9 mouse cellular contexts compared by ENCODE assay signal in genomic region chr9:96394910-96395690, GRCm38 (mm10). TPM values are rescaled to one million over a fixed set of nuclear protein-coding genes. Genes with fewer than 3 reads are reported as not detected.
A peak's percentile ranks its signal among the peaks of the same experiment; 100 is the strongest.
DNase-seq lines count a peak whose midpoint lies in the region; ATAC-seq lines count a peak whose summit lies in the region.
"Had no signal": no experiment of that assay in that cellular context is flagged by ENCODE, and none has a peak within 500 bp of the region (broad histone marks: within the 10 kb centered on the region; RNA-seq: fewer than 3 reads in every experiment).

No protein-coding gene starts in this region.

- H3K9me3 ChIP-seq in forebrain, embryonic 14.5 days (replicated peaks; ENCODE audit: control insufficient read depth, low read length), result no peaks in the 10 kb centered on the region

- H3K27ac ChIP-seq in forebrain, embryonic 14.5 days (ENCODE audit: low read depth, low read length), result no peak overlapping the region
- H3K27ac ChIP-seq: left cerebral cortex, adult 2 months had no signal

- WGBS in forebrain, embryonic 14.5 days, result 73% methylated on average over 16 of the region's 16 CpGs

- peak; percentile 72 for ATAC-seq in CD4-positive, CD25-positive, alpha-beta regulatory T cell, adult 4 months
- peak; percentile 80 for ATAC-seq in inflammation-experienced regulatory T-cells, adult 6 months
- ATAC-seq in monocyte, adult 5-6 weeks (replicated peaks; ENCODE audit: insufficient number of reproducible peaks, low FRiP score, low TSS enrichment, poor library complexity, severe bottlenecking), result peak; percentile 10
- no peak for ATAC-seq in forebrain, embryonic 14.5 days
- ATAC-seq: midbrain, embryonic 16.5 days had no signal

- 0 out of 2 replicates have a peak, but pooled peaks cover 3% of the 10 kb centered on the region for H3K4me1 ChIP-seq in forebrain, embryonic 14.5 days (ENCODE audit: control insufficient read depth, insufficient read depth, low read length)

- no peak overlapping the region for H3K9ac ChIP-seq in forebrain, embryonic 14.5 days (ENCODE audit: low read length)

- DNase-seq in A20 (ENCODE audit: low read depth, low spot score), result peak; percentile 83
- no peak for DNase-seq in forebrain, embryonic 14.5 days (ENCODE audit: low spot score)
- no peak for DNase-seq in ovary, postnatal 36 days (ENCODE audit: low spot score)
- DNase-seq in Muller cell, postnatal 12 days (ENCODE audit: inconsistent ontology term), result no peak

- H3K27me3 ChIP-seq in forebrain, embryonic 14.5 days (replicated peaks; ENCODE audit: control insufficient read depth, insufficient read depth, low read length), result no peaks in the 10 kb centered on the region

- H3K4me2 ChIP-seq in forebrain, embryonic 14.5 days (ENCODE audit: low read length), result no peak overlapping the region

- H3K36me3 ChIP-seq in forebrain, embryonic 14.5 days (ENCODE audit: control insufficient read depth, insufficient read depth, low read length), result no peaks in the 10 kb centered on the region

- no peak overlapping the region for H3K4me3 ChIP-seq in forebrain, embryonic 14.5 days (ENCODE audit: low read depth, low read length)
- H3K4me3 ChIP-seq: left cerebral cortex, adult 2 months had no signal

RNA-seq across cellular contexts. Expression of gene Atp1b3, which starts 30.9 kb away (rescaled TPM):
- 100 to 1,000 TPM; 219 to 284 TPM for polyA plus RNA-seq in CD4-positive, CD25-positive, alpha-beta regulatory T cell, adult 4 months (2017; shearing (Covaris generic))
- 100 to 1,000 TPM; 181 to 248 (median 245) TPM for polyA plus RNA-seq in inflammation-experienced regulatory T-cells, adult 6 months (2017; shearing (Covaris generic))
- 298 to 398 TPM (median 324 TPM) in 3 replicates for total RNA-seq in monocyte, adult 5-6 weeks (2017)
- polyA plus RNA-seq in forebrain, embryonic 14.5 days (2014; fragmentation: Nextera tagmentation; extraction: Ambion mirVana), result 143 and 163 TPM in 2 replicates
